15 mouse cellular contexts compared by ENCODE assay signal in genomic region chr7:67578783-67579482, GRCm38 (mm10).
DNase-seq lines count a peak whose midpoint lies in the region; ATAC-seq and TF ChIP-seq lines count a peak whose summit lies in the region.
"Had no signal": no experiment of that assay in that cellular context is flagged by ENCODE, and none has a peak within 500 bp of the region (broad histone marks: within the 10 kb centered on the region; RNA-seq: fewer than 3 reads in every experiment).

No protein-coding gene starts in this region.

- peak overlapping the region; percentile 33; the same call in 1 of the 2 replicates for H3K4me2 ChIP-seq in liver, postnatal 0 days (ENCODE audit: low read depth, low read length)
- no peak overlapping the region for H3K4me2 ChIP-seq in liver, embryonic 12.5 days
- H3K4me2 ChIP-seq: hindbrain, embryonic 12.5 days had no signal

- no peaks in the 10 kb centered on the region for H3K9me3 ChIP-seq in liver, postnatal 0 days (ENCODE audit: low read length)
- H3K9me3 ChIP-seq in liver, embryonic 12.5 days (replicated peaks) = no peaks in the 10 kb centered on the region
- H3K9me3 ChIP-seq: hindbrain, embryonic 12.5 days had no signal

- H3K36me3 ChIP-seq in liver, postnatal 0 days (replicated peaks; ENCODE audit: insufficient read depth, low read length) = no peaks in the 10 kb centered on the region
- no peaks in the 10 kb centered on the region for H3K36me3 ChIP-seq in liver, embryonic 12.5 days
- H3K36me3 ChIP-seq: hindbrain, embryonic 12.5 days had no signal

- no peak for TF ChIP-seq CTCF in liver, postnatal 0 days (IDR thresholded peaks at IDR 0.05; ENCODE audit: low read depth)

- no peak overlapping the region for H3K4me3 ChIP-seq in liver, postnatal 0 days (ENCODE audit: low read depth, low read length)
- H3K4me3 ChIP-seq in liver, embryonic 12.5 days = no peak overlapping the region
- H3K4me3 ChIP-seq: hindbrain, embryonic 12.5 days had no signal

- H3K4me1 ChIP-seq in liver, postnatal 0 days (ENCODE audit: insufficient read depth) = no peaks in the 10 kb centered on the region
- H3K4me1 ChIP-seq in liver, embryonic 12.5 days = no peaks in the 10 kb centered on the region
- H3K4me1 ChIP-seq: hindbrain, embryonic 12.5 days had no signal

- H3K27me3 ChIP-seq in liver, postnatal 0 days (ENCODE audit: insufficient read depth, low read length) = no peaks in the 10 kb centered on the region
- H3K27me3 ChIP-seq in liver, embryonic 12.5 days (replicated peaks) = no peaks in the 10 kb centered on the region
- H3K27me3 ChIP-seq: hindbrain, embryonic 12.5 days had no signal

- DNase-seq in gastrocnemius, adult 18-20 months (ENCODE audit: low spot score) = peak; percentile 20
- DNase-seq in gastrocnemius, postnatal 4 days (ENCODE audit: low spot score in 2 of 2) = no peak
- no peak for DNase-seq in liver, postnatal 0 days
- DNase-seq in kidney, adult 9 months = peak; percentile 67
- DNase-seq in lung, postnatal 25 days (ENCODE audit: low spot score) = peak; percentile 51
- no peak for DNase-seq in thymus, postnatal 25 days
- DNase-seq: adrenal gland, postnatal 36 days; cerebellum, adult 11-12 months; midbrain, embryonic 14.5 days; thymus, adult 2 months had no signal

- H3K9ac ChIP-seq in liver, postnatal 0 days (replicated peaks) = no peak overlapping the region
- H3K9ac ChIP-seq in liver, embryonic 12.5 days = no peak overlapping the region
- H3K9ac ChIP-seq: hindbrain, embryonic 12.5 days; liver, embryonic 14.5 days had no signal

- TF ChIP-seq EP300 in liver, postnatal 0 days (IDR thresholded peaks at IDR 0.05; ENCODE audit: low read depth) = peak; percentile 70; the same call in 1 of the 2 replicates

- ATAC-seq in liver, postnatal 0 days = peak; percentile 92
- ATAC-seq in liver, embryonic 12.5 days = no peak
- ATAC-seq in megakaryocyte-erythroid progenitor cell, adult 5-6 weeks (replicated peaks; ENCODE audit: low FRiP score, low TSS enrichment, poor library complexity, severe bottlenecking) = no peak
- ATAC-seq: intestine, embryonic 16.5 days had no signal

- peak overlapping the region; percentile 78 for H3K27ac ChIP-seq in liver, postnatal 0 days (ENCODE audit: low read depth)
- H3K27ac ChIP-seq in liver, embryonic 12.5 days = no peak overlapping the region
- H3K27ac ChIP-seq: hindbrain, embryonic 12.5 days; liver, embryonic 14.5 days had no signal

- WGBS in liver, postnatal 0 days (ENCODE audit: insufficient replicate concordance) = 52% methylated on average over 7 of the region's 7 CpGs
- 55% methylated on average over 7 of the region's 7 CpGs for WGBS in liver, embryonic 12.5 days (ENCODE audit: insufficient replicate concordance)

Comparison
In these comparisons a context has a peak if more than half of its experiments do, and no peak if none do; other contexts are left out.
1. DNase-seq: peak in gastrocnemius, adult 18-20 months (single experiment), kidney, adult 9 months (single experiment) and lung, postnatal 25 days (single experiment); none in gastrocnemius, postnatal 4 days (0 of 2), liver, postnatal 0 days (single experiment) and thymus, postnatal 25 days (single experiment).